Mouse (Mus musculus): ENCODE results near the gene Ctnnd2.

Gene Ctnnd2

DNA sequence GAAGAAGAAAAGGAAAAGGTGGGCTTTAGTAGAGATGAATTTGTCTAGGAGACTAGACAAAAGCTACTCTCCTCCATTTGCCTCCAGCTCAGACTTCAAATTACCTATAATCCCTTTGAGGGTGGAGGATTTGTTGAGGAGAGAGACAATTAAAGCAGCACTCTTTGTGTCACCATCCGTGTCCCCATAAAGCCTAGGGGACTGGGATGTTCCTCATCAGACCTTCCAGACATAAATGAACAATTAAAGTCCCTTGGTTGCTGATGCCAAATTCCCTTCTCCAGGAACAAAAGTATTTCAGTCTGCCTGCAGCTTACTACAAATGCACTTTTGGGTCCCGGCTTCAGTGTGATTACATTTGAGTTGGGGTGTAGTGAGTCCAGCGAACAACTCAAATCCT is 340.1 kb downstream of the Ctnnd2 start:
- no peak for DNase-seq (ENCODE audit: low spot score in 2 of 2)

DNA sequence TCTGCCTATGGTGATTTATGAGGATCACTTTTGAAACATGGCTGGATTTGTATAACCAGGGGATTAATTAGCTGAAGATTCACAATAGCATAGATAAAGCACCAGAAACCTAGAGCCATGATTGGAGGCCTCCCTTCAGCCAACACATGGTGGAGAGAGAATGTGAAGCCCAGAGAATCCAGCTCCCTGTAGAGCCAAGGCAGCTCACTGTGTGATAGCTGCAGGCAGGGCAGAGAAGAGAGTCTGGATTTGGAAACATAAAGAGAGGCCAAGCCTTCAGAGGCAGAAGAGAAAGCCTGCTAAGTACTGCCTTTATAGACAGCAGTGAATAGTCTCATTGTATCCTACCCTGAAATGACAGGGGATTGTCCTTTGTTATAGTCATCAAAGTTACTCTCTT is 340.7 kb downstream of the Ctnnd2 start:
- no peak for DNase-seq (ENCODE audit: low spot score in 2 of 2)

DNA sequence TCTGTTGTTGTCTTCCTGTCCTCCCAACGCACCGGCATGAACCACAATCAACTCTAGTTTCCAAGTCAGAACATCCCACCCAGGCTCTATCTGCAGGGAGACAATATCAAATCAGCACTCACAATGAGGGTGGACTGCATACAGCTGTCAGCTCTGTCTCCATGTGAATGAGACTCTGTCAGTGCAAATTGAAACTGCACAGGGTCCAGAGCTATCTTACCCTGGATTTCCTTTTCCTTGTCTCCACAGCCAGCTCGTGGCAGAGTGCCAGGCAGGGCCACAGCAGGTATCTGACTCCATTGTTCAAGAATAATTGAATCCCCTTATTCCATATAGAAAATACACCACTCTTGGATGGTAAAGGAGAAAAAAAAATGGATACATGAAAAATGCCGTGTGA is 343.0 kb downstream of the Ctnnd2 start:
- DNase-seq (ENCODE audit: low spot score in 2 of 2): peak in 1 of 2 experiments; percentile 36

DNA sequence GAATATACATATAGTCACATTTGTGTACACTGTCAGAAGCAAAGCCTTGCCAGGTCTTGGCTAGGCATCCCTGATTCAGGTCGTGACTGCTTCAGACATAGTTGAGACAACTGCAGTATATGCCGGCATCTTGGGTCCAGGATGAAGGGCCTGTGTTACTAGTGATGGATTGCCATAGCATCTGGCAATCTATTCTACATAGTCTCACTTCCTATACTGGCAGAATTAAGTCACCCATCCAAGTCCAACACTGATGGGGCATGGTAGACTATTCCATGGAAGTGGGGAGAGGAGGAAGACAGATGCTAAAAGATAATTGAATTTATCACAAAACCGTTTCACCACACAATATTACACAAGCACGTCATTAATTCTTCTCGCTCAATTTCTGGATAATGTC is 369.1 kb downstream of the Ctnnd2 start:
- DNase-seq (ENCODE audit: low spot score in 2 of 2): no peak

DNA sequence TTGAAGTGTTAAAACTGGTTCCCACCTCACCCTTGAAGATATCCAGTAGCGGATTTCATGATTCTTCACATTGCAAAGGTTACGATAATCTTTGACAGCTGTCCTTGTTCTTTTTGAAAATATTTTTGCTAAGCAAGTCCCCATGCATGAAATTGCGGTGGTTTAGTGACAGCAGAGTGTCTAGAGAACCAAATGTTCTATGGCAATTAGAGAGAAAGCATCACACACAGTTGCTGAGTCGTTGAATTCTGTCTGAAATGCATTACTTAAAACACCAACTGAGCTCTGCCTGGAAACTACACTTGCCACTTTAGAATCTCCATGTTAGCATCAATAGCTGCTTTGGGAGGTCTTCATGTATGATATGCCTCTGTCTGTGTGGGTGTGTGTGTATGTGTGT is 375.9 kb downstream of the Ctnnd2 start:
- no peak for DNase-seq (ENCODE audit: low spot score in 2 of 2)

DNA sequence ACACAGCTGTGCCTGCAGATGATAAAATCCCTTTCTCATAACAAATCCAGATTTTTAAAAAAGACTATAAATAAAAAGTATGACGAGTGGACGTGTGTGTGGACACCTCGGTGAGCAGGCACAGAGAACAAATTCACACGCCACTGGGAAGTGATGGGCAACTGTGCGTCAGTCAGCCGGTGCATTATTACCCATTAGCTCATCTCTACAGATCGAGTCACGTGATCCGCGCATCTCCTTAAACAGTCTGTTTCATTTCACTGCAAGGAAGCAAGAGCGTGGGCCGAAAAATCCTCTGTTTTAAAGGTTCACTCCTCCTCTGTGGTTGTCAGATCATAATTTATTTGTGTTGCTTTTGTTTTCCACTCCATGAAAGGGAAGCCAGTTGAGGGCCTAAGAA is 378.6 kb downstream of the Ctnnd2 start:
- DNase-seq (ENCODE audit: low spot score in 2 of 2): no peak

DNA sequence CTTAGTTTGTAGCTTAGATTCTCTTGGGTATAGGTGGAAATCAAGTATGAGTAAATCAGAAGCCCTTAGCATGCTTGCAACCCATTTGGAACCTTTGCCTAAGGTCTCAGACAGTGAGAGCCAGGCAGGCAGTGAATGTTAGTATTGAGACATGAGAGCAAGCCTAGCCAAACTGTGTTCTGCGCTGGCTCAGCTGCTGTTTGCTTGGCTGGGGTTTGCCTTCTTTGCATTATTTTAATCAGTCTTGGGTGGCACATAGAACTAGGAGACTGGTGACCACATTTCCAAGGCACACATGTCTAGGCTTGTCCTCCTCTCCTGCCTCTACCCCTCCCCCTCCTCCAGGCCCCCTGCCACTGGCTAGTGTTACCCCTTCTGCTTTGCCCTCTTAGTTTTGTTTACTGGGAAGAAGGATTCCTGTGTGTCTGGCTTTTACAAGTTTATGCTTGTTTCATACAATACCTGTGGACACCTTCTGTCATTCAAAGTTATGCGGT is 381.6 kb downstream of the Ctnnd2 start:
- DNase-seq (ENCODE audit: low spot score in 2 of 2): no peak

DNA sequence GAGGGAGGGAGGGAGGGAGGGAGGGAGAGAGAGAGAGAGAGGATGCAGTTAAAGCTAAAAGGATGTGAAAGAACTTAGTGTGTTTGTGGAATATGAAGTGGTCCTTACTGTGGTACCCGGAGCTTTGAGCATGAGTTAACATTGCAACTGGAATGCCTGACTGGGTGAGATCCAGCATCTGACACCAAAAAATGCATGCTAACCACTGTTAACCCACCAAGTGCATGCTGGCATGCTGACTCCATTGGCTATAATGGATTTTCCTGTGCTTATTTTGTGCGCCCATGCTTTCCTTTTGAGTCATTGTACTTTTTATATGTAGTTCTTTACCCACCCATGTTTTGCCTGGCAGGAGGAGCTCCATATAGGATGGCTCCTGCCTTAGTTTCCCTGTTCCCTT is 383.4 kb downstream of the Ctnnd2 start:
- no peak for DNase-seq (ENCODE audit: low spot score in 2 of 2)

DNA sequence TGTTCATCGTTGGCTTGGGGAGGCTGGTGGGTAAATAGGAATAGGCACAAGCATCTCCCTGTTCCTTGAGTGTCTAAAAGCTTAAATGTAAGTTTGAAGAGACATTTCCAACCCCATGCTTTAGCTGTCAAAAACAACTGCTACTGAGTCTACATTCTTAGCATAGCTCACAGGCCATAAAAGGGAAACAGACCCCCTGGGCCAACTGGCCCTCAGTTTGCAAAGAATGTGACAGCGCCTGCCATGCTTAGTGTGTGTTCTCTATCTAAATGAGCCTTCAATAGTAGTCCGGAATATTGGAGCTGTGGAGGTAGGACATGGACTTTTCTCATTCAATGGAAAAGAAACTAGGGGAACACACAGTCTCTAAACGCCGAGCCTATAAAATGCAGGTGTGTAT is 390.0 kb downstream of the Ctnnd2 start:
- no peak for DNase-seq (ENCODE audit: low spot score in 2 of 2)

DNA sequence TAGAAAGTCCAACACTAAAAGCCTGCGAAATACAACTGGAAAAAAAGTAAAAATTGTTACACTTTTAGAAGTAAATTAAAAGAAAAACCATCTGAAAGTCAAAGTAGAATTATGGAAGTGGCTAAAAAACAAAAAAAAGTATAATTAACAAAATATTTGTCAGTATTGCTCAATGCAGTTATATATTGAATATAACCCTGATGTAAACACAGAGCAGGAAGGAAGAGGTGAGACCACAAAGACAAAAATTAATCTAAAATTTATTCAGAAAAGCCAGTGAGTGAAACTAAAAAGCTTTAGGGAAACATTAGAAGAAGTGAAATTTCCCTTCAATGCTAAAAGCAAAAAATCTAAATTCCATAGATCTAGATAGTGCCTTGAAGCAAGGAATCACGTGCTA is 392.2 kb downstream of the Ctnnd2 start:
- no peak for DNase-seq (ENCODE audit: low spot score in 2 of 2)

DNA sequence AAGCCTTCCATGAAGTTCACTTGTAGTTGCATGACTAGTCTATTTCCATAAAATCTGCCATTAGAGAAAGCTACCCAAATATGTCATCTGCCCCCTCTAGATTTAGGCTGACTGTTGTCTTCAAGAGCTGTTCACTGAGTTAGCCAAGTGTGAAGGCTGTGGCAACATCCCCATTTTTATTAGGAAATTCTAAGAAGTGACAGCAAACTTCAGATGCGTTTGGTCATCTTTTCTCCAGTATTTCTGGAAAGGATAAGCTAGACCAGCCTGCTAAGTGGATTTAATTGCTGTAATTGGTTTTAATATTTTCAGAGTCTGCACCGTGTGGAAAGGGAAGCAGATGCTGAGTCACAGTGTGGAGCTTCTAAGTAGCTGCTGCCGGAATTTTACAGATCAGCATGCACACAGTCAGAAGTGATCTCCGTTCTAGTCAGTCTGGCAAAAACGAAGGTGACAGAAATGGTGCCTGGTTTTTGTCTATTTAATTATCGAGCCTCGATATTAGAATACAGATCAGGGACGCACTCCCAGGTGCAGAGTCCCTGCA is 397.9 kb downstream of the Ctnnd2 start:
- no peak for DNase-seq (ENCODE audit: low spot score in 2 of 2)

DNA sequence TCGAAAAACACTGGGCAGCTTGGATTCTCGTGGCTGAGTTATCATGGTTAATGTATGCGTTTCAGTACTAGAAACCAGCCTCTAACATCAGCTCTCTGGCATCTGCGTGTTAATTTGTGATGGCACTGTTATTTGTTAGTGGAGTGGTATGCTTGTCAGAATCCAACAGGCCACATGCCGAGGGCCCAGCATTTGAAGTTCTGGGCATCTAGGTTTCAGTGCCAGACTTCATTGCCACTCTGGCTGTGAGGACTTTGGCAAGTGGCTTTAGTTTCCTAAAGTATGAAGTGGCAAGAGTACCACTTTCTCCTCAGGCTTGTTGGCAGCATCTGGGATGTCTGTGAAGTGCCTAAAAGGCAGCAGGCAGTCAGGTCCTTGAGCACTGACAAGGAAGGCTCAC is 415.1 kb downstream of the Ctnnd2 start:
- DNase-seq (ENCODE audit: low spot score in 2 of 2): no peak

DNA sequence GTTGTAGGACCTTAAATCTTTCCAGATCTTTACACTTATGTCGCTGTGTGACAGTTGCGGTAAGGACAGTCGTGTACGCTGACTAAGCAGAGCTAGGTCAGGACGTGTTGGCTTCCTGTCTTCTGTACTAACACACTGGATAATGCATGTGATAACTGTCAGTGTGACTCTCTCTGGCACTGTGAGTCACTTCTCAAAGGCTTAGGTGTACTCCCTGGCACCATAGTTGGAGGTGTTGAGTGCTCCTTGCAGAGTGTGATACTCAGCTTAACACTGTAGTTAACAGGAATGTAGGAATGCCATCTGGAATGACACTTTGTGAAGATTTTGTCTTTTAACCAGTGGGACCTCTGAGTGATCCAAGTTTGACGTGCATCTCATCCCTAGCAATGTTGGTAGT is 418.5 kb downstream of the Ctnnd2 start:
- no peak for DNase-seq (ENCODE audit: low spot score in 2 of 2)

DNA sequence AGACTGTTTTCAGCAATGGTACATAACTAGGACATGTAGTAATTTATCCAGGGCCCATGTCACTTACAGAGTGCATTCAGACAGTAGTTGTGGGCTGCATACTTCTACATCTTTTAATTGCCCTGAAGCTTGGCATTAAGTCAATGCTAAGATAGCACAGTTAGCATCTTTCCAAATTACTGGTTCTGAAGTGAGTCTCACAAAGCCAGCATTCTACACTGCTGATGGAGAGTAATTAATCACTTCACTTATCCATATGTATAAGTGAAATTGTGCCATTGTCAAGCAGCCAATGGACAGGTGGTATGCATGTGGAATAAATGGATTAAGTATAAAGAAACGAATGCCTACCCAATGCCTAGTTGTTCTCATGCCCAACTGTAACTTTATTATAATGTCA is 423.1 kb downstream of the Ctnnd2 start:
- DNase-seq (ENCODE audit: low spot score in 2 of 2): no peak

DNA sequence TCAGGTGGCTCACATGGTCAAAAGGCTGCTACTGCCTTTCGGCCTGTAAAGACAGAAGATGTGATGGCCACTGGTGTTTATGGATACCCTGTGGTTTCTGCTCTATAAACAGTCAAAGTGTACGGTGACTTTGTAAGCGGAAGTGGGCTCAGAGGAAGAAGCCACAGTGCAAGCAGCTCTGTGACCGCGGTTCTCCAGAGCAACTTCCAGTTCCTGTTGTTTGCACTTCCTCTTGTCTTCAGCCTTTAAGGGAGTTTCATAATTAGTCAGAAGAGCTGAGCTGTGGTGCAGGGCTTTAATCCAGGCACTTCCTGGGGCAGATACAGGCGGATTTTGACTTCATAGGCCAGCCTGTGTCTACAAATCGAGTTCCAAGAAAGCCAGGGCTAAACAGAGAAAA is 438.2 kb downstream of the Ctnnd2 start:
- no peak for DNase-seq (ENCODE audit: low spot score in 2 of 2)

DNA sequence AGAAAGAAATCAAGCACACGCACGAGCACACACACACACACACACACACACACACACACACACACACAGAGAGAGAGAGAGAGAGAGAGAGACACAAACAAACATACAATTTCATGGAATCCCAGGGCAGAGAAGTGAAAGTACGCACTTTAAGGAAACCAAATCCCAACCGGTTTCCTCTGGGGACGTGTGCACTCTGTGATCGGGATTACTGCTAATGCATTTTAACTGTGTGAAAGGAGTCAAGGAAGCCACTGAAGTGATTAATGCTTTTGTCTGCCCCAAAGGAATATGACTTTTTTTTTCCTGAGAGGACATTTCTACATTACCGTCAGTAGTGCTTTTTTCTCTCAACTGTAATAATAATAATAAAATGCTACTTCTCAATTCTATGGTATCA is 443.1 kb downstream of the Ctnnd2 start:
- DNase-seq (ENCODE audit: low spot score in 2 of 2): no peak

DNA sequence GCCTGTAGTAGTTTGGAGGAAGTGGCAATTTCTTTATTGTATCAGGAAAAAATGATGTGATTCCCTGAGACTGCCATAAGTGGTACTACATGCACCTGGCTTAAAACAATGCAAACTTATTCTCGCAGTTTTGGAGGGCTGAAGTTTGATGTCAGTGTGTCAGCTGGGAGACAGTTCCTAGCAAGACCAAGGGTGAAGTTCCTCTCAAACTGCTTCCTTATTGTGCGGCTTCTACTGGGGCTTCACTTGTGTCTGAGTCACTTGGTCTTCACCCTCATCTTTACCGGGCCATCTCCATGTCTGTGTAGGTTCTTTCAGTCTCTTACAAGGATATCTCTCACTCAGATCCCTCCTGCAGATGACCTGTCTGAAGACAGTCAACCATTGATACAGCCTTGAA is 444.5 kb downstream of the Ctnnd2 start:
- DNase-seq (ENCODE audit: low spot score in 2 of 2): no peak

DNA sequence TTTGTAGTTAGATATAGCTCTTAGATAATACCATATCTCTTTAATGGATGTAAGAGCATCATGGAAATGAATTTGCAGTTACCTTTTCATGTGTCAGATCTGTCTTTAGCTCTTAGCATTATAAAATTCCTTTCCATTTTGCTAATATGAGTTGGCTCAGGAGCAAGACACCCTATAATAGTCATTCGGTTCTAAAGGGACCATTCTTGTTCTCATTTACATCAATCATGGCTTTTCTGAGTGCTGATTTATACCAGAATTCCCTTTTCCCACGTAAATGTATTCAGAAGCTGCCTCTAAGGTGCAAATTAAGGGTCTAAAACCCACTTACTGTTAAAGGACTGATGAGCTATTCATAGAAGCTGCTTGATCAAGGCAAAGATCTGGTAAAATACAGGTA is 445.5 kb downstream of the Ctnnd2 start:
- DNase-seq (ENCODE audit: low spot score in 2 of 2): no peak

DNA sequence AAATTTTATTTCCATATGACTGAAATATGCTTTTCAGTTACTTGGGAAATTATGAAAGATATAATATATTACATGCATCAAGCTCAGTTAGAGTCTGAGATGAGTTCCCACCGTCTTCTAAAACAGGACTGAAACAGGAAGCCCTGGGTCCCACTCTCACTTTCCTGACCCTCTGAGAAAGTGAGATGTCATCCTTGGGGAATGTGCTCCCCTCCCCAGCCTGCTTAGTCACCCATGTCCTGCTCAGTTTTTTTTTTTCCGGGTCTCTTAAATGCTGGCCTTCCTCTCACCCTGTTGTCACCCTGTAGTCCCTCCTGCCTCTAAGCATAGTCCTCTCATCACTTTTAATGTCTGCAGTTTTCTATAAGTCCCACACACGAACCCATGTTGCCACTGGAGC is 456.1 kb downstream of the Ctnnd2 start:
- DNase-seq (ENCODE audit: low spot score in 2 of 2): no peak

DNA sequence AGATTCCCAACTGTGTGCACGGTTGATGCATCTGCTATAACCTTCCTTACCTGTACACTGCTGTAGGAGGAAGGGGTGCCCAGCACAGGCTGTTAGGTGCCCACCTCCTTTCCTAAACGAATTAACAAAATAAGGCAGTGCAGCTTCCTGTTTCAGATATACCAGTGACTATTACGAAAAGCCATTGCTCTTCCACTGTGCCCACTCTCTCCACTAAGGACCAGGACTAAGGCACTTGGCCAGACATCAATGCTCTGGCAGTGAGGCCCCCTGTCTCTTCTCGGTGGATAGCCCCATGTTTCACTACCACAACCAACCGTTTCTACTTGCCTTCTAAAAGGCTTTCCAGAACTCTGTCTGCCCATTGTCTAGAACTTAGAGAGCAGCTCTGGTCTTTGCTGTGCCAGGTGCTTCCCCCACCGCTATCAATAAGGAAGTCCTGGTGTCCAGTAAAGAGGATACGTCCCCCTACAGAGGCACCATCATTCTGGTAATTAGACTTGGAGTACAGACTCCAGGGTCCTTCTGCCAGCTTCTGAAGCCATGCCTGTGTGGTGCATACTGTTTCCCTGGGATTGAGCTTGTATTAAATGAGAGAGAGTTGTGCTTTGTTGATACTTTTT is 459.8 kb downstream of the Ctnnd2 start:
- DNase-seq (ENCODE audit: low spot score in 2 of 2): no peak

DNA sequence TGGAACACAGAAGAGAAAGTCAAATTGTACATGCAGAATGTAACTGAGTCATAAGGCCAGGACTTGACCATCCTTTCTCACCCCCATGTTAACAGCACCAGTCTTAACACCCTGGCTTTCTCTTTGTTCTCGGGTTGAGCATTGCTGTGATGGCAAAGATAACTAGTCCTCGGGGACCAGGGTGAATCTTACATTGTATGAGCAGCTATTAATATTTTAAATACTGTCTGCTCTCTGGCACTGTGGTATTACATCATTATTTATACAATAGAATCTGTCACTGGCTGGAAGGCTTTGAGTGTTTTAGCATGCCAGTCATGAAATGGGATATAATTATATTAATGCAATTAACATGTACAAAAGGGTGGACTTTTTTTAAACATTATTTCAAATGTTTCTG is 461.5 kb downstream of the Ctnnd2 start:
- no peak for DNase-seq (ENCODE audit: low spot score in 2 of 2)

DNA sequence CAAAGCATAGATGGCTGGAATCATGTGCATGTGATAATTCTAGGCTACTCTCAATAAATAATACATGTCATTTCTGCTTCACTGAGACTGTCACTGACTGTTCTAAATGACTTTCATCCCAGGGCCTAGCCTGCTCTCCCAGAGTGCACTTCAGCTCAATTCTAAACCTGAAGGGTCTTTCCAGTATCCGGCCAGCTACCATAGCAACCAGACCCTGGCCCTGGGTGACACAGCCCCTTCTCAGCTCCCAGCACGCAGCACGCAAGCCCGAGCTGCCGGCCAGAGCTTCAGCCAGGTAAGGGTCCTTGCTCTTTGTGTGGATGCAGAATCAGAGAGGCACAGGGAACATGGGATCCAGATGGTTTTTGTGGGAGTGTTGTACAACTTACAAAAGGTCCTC is 462.1 kb downstream of the Ctnnd2 start:
- DNase-seq (ENCODE audit: low spot score in 2 of 2): no peak

DNA sequence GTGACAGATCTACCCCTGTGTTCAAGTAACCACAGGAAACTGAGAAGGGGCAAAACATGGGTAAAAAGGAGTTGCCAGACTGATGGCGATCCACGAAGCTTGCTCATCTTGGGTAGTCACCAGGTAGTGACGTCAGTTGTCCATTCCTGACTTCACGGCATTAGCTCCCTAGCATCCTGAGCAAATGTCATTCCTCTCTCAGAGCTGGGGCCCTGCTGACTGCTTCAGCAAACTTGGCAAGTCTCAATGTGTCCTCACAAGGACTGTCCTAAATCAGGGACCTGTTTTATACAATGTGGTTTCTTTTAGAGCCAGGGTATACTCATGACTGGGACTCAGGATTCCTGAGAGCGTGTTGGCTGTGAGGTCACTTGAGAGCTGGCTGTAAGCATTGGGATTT is 468.3 kb downstream of the Ctnnd2 start:
- DNase-seq (ENCODE audit: low spot score in 2 of 2): no peak

DNA sequence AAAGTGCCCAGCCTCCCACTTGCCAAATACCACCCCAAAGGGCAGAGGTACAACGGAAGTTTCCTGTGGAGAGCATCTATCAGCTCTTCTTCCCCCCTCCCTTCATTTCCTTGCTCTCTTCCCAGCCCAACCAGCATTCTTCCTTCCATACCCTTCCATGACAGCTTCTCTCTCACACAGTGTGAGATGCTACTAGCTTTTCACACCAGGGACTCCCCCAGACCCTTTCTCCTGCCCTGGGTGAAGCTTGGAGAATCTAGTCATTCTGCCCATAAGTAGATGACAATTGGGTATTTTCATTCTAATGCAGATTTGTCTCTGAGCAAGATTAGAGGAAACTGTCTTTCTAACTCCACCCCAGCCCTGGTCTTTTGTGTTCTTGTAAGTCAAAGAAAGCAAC is 473.3 kb downstream of the Ctnnd2 start:
- DNase-seq (ENCODE audit: low spot score in 2 of 2): no peak

Measured in cerebellum, postnatal 4 days (tissue).